Mouse (Mus musculus) lung, adult 2 months (tissue): ENCODE results near the gene Nrcam. TPM values are rescaled to one million over a fixed set of nuclear protein-coding genes. Genes with fewer than 3 reads are reported as not detected.

ENCODE experiments used
- DNase-seq: peaks from one replicate; pipeline ENCODE4 v3.0.0; 2022
- H3K4me1 ChIP-seq: fragments of 200-500 bp; 2 replicates; pipeline ENCODE4 v1.6.1; 2011; ENCODE audit warnings: low read length; ENCODE audit not compliant: control insufficient read depth, insufficient read depth
- H3K4me3 ChIP-seq: fragments of 200-500 bp; replicated peaks from 2 replicates; pipeline ENCODE3; 2011; ENCODE audit warnings: low read depth, mild to moderate bottlenecking, control low read depth, low read length; ENCODE audit errors: extremely low read depth
- CTCF ChIP-seq: fragments of 200-500 bp; IDR thresholded peaks from 2 replicates; pipeline ENCODE4 v1.5.1; 2011; ENCODE audit warnings: mild to moderate bottlenecking, low read length, control low read depth; ENCODE audit not compliant: insufficient read depth
- POLR2A ChIP-seq: fragments of 200-500 bp; IDR thresholded peaks from 2 replicates; pipeline ENCODE4 v1.6.1; 2011; ENCODE audit warnings: low read depth, mild to moderate bottlenecking, control low read depth, low read length, borderline replicate concordance; ENCODE audit errors: extremely low read depth
- WGBS: fragments of 180-500 bp; shearing (Covaris S2); methylation state at CpG from one replicate; pipeline ENCODE4 v1.1.7; 2018; 5-methylcytosine and 5-hydroxymethylcytosine counted together
- polyA plus RNA-seq: library from polyadenylated mRNA; depleted of rRNA; stranded (reverse); fragments of >200 nt; gene quantifications from 2 replicates; pipeline ENCODE4 v1.2.3, GENCODE M21; 2012

The Nrcam gene
- polyA plus RNA-seq, 1 experiment = 4.4 TPM

DNA sequence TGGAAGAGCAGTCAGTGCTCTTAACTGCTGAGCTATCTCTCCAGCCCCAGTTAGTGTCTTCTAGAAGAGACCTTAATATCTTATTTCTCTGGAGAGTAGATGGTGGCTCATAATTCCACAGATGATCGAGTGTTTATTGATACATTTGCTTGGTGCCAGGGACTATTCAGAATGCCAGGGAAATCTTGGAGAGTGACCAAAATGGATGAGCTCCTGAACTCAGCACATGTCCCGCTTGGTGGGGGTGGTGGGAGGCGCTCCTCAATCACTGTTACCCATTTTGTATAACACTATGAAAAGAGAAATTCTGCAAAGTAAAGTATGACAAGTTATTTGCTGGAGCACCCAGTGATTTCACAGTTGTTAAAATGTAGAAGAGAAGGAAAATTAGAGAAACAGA is 95.3 kb downstream of the Nrcam start:
- TF ChIP-seq POLR2A = no peak
- no peak for TF ChIP-seq CTCF
- Histone ChIP-seq H3K4me3 (no peak overlapping the region), H3K4me1 (no peaks in the 10 kb centered on the region)
- DNase-seq = no peak
- 76% methylated on average over 3 of the region's 3 CpGs for WGBS

DNA sequence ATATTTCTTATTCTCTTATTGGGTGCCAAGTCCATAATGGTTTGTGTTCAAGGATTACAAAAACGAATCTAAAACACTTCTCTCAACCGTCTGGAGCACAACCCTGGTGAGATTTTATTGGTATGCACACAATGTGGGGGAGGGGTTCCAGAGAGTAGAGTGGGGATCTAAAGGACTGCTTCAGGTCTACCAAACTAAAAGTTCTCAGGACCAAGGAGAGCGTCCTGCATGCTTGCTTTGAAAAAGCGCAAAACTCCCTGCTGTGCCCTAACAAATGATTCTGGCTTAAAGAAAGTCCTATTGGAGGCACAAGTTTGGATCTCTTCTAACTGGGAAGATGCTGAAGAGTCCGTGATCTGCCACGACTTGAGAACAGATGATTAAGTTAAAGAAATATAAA is 96.4 kb downstream of the Nrcam start:
- 10% methylated on average over 6 of the region's 6 CpGs for WGBS
- no peak for TF ChIP-seq POLR2A
- TF ChIP-seq CTCF = no peak
- H3K4me3 ChIP-seq = no peak overlapping the region
- no peaks in the 10 kb centered on the region for H3K4me1 ChIP-seq
- DNase-seq = no peak

DNA sequence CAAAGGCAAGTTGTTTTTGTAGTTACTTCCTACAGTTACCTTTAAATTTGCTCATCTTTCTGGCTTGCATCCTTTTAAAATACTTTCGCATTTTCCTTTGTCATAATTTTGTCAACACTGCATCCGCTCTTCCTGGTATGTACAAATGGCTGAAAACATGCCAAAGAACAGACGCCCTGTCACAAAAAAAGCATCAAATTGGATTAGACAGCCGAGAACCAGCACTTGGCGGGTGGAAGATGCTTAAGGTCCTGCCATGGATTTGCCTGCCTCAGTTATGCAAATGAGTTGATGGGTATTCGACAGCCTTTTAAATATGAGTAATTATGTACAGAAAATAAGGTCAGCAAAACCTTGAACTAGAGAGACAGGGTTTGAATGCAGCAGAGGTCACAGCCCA is 101.7 kb downstream of the Nrcam start:
- 66% methylated on average over 6 of the region's 6 CpGs for WGBS
- no peak overlapping the region for H3K4me3 ChIP-seq
- no peaks in the 10 kb centered on the region for H3K4me1 ChIP-seq
- DNase-seq = no peak
- TF ChIP-seq POLR2A (no peak), CTCF (no peak)

DNA sequence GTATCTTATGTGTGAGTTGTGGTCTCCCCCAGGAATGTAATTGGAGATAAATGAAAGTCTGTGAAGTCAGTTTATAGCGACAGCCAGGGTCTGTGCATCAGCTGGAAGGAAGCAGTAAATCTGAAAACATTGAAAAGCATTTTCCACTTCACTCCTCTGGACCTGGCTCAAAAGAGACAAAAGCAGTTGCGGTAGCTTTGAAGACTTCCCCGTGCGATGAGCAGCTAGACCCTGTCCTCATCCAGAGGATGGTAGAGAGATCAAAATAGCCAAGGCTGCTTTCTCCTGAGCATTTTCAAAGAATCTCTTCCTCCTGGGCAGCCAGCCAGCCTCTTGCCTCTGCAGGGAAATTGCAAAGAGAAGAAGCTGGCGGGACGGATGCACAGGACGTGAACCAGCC is 102.3 kb downstream of the Nrcam start:
- DNase-seq = no peak
- TF ChIP-seq CTCF = no peak
- TF ChIP-seq POLR2A = no peak
- no peak overlapping the region for H3K4me3 ChIP-seq
- WGBS = 59% methylated on average over 7 of the region's 7 CpGs
- no peaks in the 10 kb centered on the region for H3K4me1 ChIP-seq

GRCm38 (mm10) chr12:44432727-44433126 is 104.0 kb downstream of the Nrcam start:
- no peak for DNase-seq
- no peaks in the 10 kb centered on the region for H3K4me1 ChIP-seq
- no peak for TF ChIP-seq POLR2A
- TF ChIP-seq CTCF = no peak
- no peak overlapping the region for H3K4me3 ChIP-seq
- 86% methylated on average over 3 of the region's 3 CpGs for WGBS

DNA sequence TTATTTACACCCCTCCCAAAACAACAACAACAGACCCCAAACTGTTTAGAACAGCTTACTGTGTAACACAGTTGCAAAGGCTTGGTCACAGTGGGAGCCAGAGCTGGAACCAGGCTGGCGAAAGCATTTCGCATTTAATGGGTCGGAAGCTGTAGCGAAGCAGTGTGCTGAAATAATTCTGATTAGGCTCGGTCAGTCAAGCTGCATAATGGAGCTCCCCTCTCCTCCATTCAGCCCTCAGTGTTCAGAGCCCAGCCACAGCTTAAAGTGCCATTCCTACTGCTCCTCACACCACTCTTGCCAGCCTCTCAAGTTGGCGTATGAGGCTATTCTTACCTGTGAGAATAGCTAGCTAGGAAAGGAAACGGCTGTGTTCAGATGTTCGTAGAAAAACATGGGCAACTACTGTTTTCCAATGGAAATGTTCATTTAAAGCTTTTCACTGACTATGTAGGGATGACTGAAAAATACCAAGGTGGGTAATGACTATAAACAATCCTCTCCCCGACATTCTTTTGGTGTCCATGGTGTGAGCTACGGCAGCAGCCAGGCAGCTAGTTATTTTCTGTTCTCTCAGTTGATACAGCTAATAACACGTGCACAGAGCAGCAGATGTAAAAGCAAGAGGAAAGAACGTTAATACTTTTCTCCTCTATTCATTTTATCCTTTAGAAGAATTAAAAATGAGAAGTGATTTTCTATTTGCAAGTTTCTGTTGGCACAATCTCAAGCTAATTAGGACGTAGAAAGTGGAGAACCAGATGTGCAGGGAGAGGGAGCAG is 108.6 kb downstream of the Nrcam start:
- Histone ChIP-seq H3K4me3 (no peak overlapping the region), H3K4me1 (no peaks in the 10 kb centered on the region)
- 79% methylated on average over 13 of the region's 13 CpGs for WGBS
- no peak for TF ChIP-seq CTCF
- no peak for DNase-seq

GRCm38 (mm10) chr12:44438884-44439283 is 110.2 kb downstream of the Nrcam start:
- H3K4me1 ChIP-seq = no peaks in the 10 kb centered on the region
- no peak overlapping the region for H3K4me3 ChIP-seq
- WGBS = 14% methylated on average over 8 of the region's 8 CpGs
- no peak for TF ChIP-seq POLR2A
- TF ChIP-seq CTCF = no peak
- no peak for DNase-seq

DNA sequence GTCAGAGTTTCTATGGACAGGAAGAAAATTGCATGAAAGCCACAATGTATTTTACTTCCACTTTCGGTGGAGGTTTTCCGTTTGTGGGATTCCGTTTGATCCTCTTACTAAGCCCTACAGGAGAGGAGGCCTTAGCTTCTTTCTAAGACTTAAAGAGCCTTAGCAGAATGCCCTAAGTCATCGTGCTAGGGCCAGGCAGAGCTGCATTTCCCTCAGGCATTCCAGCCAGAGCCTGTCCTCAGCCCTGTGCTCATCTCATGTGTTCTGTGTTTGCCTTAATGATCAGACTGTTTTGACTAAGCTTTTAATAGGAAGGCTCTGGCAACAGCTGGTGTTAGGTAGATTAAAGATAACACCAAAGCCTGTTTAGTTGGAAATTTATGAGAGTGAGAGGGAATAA is 111.5 kb downstream of the Nrcam start:
- TF ChIP-seq POLR2A = no peak
- TF ChIP-seq CTCF = no peak
- DNase-seq = no peak
- no peak overlapping the region for H3K4me3 ChIP-seq
- no peaks in the 10 kb centered on the region for H3K4me1 ChIP-seq
- WGBS = 55% methylated on average over 4 of the region's 4 CpGs

GRCm38 (mm10) chr12:44450930-44451329 is 122.2 kb downstream of the Nrcam start:
- Histone ChIP-seq H3K4me3 (no peak overlapping the region), H3K4me1 (no peaks in the 10 kb centered on the region)
- WGBS = 65% methylated on average over 6 of the region's 6 CpGs
- DNase-seq = no peak
- TF ChIP-seq CTCF = no peak
- no peak for TF ChIP-seq POLR2A

DNA sequence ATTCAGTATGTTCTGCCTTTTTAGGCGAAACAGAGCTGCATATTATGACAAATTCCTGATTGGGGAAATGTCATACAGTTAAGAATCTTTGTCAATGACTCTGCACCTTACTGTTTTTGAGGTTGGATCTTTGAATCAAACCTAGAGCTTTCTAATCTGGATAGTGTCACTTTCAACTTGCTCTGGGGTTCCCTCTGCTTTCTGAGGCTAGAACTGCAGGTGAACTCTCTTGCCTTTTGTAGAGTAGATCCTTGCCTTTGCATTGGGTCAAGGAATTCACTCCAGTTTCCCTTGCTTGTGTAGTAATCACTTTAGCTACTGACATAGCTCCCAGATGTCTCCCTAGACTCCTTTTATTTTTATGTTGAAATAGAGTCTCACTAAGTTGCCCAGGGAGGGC is 123.1 kb downstream of the Nrcam start:
- 71% methylated on average over 1 of the region's 1 CpGs for WGBS
- TF ChIP-seq CTCF = no peak
- TF ChIP-seq POLR2A = no peak

DNA sequence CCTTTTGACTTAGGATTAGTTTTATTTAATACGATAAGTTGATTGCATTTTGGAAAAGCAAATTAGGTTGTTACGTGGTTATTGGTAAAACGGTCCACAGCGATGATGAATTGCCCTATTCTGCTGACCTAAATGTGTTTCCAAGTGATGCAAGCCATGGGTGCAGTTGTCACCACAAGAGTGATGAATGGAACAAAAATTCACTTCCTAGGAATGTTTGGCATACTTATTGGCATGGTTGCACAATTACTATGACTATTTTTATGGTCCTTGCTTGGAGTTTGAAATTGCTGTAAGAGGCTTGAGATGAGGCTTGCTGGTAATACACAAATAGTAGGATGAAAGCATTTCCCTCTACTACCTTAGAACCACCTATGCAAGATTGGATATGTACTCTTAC is 125.1 kb downstream of the Nrcam start:
- H3K4me3 ChIP-seq = no peak overlapping the region
- no peak for TF ChIP-seq CTCF
- TF ChIP-seq POLR2A = no peak
- H3K4me1 ChIP-seq = no peaks in the 10 kb centered on the region
- DNase-seq = no peak
- 74% methylated on average over 4 of the region's 4 CpGs for WGBS

More for the DNA sequence above, 123.1 kb downstream of the Nrcam start:
- Histone ChIP-seq H3K4me1 (no peaks in the 10 kb centered on the region), H3K4me3 (no peak overlapping the region)
- DNase-seq = no peak
